Mouse (Mus musculus) naive thymus-derived CD4-positive, alpha-beta T cell, adult 5 months (primary cell): ENCODE data around the gene Cylc1. TPM values are rescaled to one million over a fixed set of nuclear protein-coding genes. Genes with fewer than 3 reads are reported as not detected.

ENCODE experiments used
- polyA plus RNA-seq: library from polyadenylated mRNA; unstranded; fragments of 100-300 nt; shearing (Covaris generic); gene quantifications from one replicate; pipeline ENCODE4 v1.2.1, GENCODE M21; 2017

The Cylc1 gene
- not detected for polyA plus RNA-seq

DNA sequence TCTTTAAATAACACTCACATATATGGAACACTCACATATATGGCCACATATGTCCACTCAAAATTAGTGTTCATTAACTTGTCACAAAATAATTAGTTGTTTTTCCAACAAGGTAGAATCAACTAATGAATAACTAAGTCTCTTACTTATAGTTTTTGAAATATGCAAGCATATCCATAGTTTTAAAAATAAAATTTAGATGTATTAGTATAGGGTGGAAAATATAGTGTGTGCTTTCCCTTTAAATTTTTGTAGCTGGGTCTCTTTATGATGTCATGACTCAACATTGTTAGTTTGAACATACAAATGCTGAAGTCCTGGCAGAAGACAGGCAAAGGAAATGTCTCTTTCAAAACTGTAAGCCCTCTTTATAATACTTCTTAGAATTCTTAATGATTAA lies at the start of gene Cylc1:
Gene Cylc1, plus strand, starts transcription at position 301 of the 400 bp plus-strand sequence.

DNA sequence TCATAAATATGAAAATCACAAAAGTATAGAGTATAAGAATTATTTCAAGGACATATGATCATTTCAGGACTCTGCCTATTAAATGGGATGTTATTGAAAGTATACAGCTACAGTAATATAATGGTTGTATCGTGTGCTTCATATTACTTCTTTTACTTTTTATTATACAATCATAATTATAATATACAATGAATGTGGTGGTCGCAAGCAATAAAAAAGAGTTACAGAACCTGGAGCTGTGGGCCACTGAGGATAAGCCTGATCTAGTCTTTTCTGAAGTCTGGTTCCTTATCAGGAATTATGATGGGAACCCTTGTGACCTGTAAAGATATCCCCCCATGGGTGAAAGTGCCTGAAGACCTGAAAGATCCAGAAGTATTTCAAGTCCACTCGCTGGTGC lies 57.8 kb downstream of the Cylc1 start, which contains the start of gene Gm10112:
Gene Gm10112, plus strand, starts transcription at position 301 of the 400 bp plus-strand sequence.

Other genes starting within 250 kb of the Cylc1 start
- gene Gm10112, start 57.9 kb downstream of the Cylc1 start, polyA plus RNA-seq, result not detected